Mouse (Mus musculus): ENCODE measurements around the gene Hist1h2ai.
"Not testable (repeated sequence)": the region's sequence is repeated elsewhere in the genome, so short reads cannot be mapped to it uniquely, and the experiment has no call there.

Gene Hist1h2ai

GRCm38 (mm10) chr13:21715864-21716539 is at the start of gene Hist1h2ai, which contains the start of gene Hist1h2bl:
Gene Hist1h2ai (plus strand): TSS chr13:21716422.
Gene Hist1h2bl (minus strand): TSS chr13:21716143.
- peak; percentile 75 to 81 for DNase-seq

- no peak for DNase-seq
These were observed 38.9 kb upstream of the Hist1h2ai start, which contains the start of gene Olfr1360 for GRCm38 (mm10) chr13:21677305-21677704. Gene Olfr1360 (minus strand): TSS chr13:21677405.

GRCm38 (mm10) chr13:21697811-21698210 is 18.4 kb upstream of the Hist1h2ai start, which contains the start of gene Olfr1359:
Gene Olfr1359 (plus strand): TSS chr13:21698111.
- DNase-seq, result no peak

- DNase-seq, result no peak
These were observed 9.6 kb upstream of the Hist1h2ai start for GRCm38 (mm10) chr13:21706669-21707068.

- peak; percentile 88 to 92 for DNase-seq
These were observed 6.1 kb upstream of the Hist1h2ai start for GRCm38 (mm10) chr13:21710031-21710711.

- peak; percentile 81 for DNase-seq
These were observed 5.2 kb upstream of the Hist1h2ai start for GRCm38 (mm10) chr13:21710821-21711525.

GRCm38 (mm10) chr13:21711698-21712097 is 4.5 kb upstream of the Hist1h2ai start:
- DNase-seq, result no peak

- DNase-seq, result peak; percentile 53 to 60
These were observed 1.5 kb upstream of the Hist1h2ai start for GRCm38 (mm10) chr13:21714725-21715124.

- no peak for DNase-seq
These were observed 925 bp upstream of the Hist1h2ai start for GRCm38 (mm10) chr13:21715131-21715863.

- DNase-seq, result peak in 1 of 2 experiments; percentile 11
These were observed 544 bp downstream of the Hist1h2ai start for GRCm38 (mm10) chr13:21716540-21717391.

GRCm38 (mm10) chr13:21717397-21718357 is 1.5 kb downstream of the Hist1h2ai start, which contains the start of gene Hist1h3h:
Gene Hist1h3h (plus strand): TSS chr13:21717659.
- peak; percentile 83 to 85 for DNase-seq

GRCm38 (mm10) chr13:21718381-21719080 is 2.3 kb downstream of the Hist1h2ai start:
- DNase-seq, result no peak

- DNase-seq, result not testable (repeated sequence)
These were observed 5.0 kb downstream of the Hist1h2ai start for GRCm38 (mm10) chr13:21721107-21721756.

GRCm38 (mm10) chr13:21721757-21722372 is 5.6 kb downstream of the Hist1h2ai start, which contains the start of gene Hist1h2bm:
Gene Hist1h2bm (plus strand): TSS chr13:21722044.
- peak; percentile 68 to 75 for DNase-seq

- DNase-seq, result no peak
These were observed 6.2 kb downstream of the Hist1h2ai start for GRCm38 (mm10) chr13:21722373-21722925.

- DNase-seq, result peak; percentile 23 to 47
These were observed 7.0 kb downstream of the Hist1h2ai start for GRCm38 (mm10) chr13:21722993-21723836.

- DNase-seq, result no peak
These were observed 11.8 kb downstream of the Hist1h2ai start for GRCm38 (mm10) chr13:21727948-21728572.

All from thymus, postnatal 36 days (tissue).